Mouse (Mus musculus) spleen, postnatal 36 days (tissue): ENCODE results near the gene Lrrc42.

Source experiments
- DNase-seq, 2 experiments: peaks; one replicate each; pipeline ENCODE4 v3.0.0; 2022; ENCODE audit warnings: low spot score in 2 of 2, mixed read lengths in 1 of 2

Lrrc42 gene

GRCm38 (mm10) chr4:107198072-107198471 is 55.3 kb downstream of the Lrrc42 start:
- DNase-seq, result no peak

GRCm38 (mm10) chr4:107196454-107196853 is 56.9 kb downstream of the Lrrc42 start:
- DNase-seq, result no peak

- DNase-seq, result no peak
Observed at GRCm38 (mm10) chr4:107193841-107194240, 59.5 kb downstream of the Lrrc42 start.

GRCm38 (mm10) chr4:107185703-107186102 is 67.6 kb downstream of the Lrrc42 start:
- DNase-seq, result no peak
